Mouse (Mus musculus) T-helper 2 cell (primary cell): ENCODE measurements around the gene Iah1.

Experiments
- in situ Hi-C: fragments of 300-600 bp; cut with MboI, MseI; formaldehyde crosslinking; loops from one replicate; pipeline ENCODE4 v1.15.1; 2025; ENCODE audit warnings: high pct_unique_total_duplicates

The Iah1 gene

GRCm38 (mm10) chr12:21318143-21318895 lies 2.1 kb downstream of the Iah1 start:
- in situ Hi-C loops: loop anchor here (5.0 kb wide), 1 partner anchor 54 kb away; the partner anchor contains the start of gene Adam17

GRCm38 (mm10) chr12:21320317-21320716 lies 4.1 kb downstream of the Iah1 start:
- in situ Hi-C loops: no loop called here

GRCm38 (mm10) chr12:21321170-21321569 lies 5.0 kb downstream of the Iah1 start:
- in situ Hi-C loops: no loop called here

DNA sequence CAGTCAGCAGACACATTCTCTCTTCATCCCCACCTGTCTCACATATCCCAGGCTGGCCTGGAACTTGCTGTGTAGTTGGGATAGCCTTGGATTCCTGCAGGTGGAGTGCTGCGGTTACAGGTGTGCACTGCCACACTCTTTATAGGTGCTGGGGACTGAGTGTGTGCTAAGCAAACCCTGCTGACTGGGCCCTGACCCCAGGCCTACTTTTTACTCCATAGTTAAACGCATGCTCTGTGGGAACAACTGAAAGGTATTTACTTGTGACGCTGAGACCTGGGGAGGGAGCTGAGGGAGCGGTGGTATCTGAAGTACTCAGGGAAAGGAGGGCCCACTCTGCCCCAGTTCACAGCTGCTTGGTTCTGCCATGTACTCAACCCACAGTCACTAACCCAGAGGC lies 6.1 kb downstream of the Iah1 start:
- in situ Hi-C loops: no loop called here

DNA sequence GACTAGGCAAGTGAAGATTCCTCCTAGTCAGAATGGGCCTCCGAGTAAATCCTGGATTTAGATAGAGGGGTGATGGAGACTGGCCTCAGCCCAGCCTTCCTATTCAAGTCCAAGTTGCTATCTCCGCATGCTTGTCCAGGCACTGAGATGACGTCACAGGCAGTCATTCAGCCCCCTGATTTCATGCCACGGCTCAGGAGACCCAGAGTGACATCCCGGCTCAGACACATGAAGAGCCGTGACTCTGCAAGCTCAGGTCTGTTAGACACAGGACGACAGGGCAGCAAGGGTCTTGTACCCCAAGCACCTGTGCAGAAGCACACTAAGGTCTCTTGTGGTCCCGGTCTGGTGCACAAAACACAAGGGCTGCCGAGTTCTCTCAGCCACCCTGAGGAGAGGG lies 6.7 kb downstream of the Iah1 start:
- in situ Hi-C loops: no loop called here

- in situ Hi-C loops: no loop called here
Measured at GRCm38 (mm10) chr12:21324101-21324500, 7.9 kb downstream of the Iah1 start.

DNA sequence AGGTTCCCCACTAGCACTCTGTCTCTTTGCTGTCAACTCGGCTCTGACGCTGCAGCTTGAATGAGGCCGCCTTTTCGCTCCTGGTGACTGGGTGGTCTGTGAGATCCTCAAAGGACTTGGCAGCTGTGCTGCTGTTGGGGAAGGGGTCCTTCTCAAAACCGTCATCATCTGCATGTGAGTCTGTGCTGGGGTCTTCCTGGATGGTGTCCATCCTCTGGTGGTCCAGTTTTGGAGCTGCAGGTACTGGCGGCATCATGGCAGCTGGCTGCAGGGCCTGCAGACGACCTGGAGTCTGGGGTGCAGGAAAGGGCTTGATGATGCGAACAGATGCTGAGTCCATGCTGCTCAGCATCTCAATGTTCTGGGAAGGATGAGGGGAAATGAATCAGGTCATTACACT lies 9.1 kb downstream of the Iah1 start:
- in situ Hi-C loops: loop anchor here (25.0 kb wide), 1 partner anchor 287 kb away; no protein-coding TSS in a partner anchor

- in situ Hi-C loops: loop anchor here (25.0 kb wide), 1 partner anchor 286 kb away; no protein-coding TSS in a partner anchor
Measured at GRCm38 (mm10) chr12:21326325-21326724, 10.1 kb downstream of the Iah1 start.

DNA sequence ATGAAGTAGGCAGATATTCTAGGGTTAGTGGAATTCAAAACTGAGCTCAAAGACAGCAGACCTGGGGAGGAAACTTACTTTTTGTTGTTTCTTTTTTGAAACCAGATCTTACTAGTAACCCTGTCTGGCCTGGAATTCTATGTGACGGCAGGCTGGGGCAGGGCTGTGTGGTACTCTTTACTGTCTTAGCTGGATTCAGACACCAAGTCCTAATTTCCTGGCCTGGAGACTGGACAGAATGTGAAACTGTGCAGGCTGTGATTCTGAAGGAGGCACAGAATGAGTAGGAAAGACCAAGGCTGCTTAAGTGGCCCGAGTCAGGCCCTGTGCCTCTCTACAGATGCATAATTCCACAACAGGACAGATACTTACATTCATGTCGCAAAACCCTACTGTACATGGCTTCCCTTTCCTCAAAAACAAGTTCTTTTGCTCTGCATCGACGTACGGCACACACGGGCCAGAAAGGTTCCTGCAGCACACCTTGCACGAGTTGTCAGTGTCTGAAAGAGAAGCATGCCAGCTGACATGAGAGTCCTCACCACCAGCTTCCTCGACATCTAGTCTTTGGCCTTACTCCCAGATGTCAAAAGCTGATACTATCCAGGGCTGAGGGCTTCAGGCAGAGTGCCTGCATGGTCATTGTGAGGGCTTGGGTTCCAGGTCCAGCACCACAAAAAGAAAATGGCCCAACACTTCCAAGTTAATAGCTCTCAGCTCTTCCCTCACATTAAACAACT lies 13.6 kb downstream of the Iah1 start:
- in situ Hi-C loops: loop anchor here (25.0 kb wide), 1 partner anchor 282 kb away; no protein-coding TSS in a partner anchor

GRCm38 (mm10) chr12:21330961-21331576 lies 14.9 kb downstream of the Iah1 start:
- in situ Hi-C loops: loop anchor here (25.0 kb wide), 1 partner anchor 281 kb away; no protein-coding TSS in a partner anchor

- in situ Hi-C loops: loop anchor here (25.0 kb wide), 1 partner anchor 281 kb away; no protein-coding TSS in a partner anchor
Measured at GRCm38 (mm10) chr12:21331711-21332110, 15.5 kb downstream of the Iah1 start.

- in situ Hi-C loops: loop anchor here (25.0 kb wide), 1 partner anchor 279 kb away; no protein-coding TSS in a partner anchor
Measured at GRCm38 (mm10) chr12:21333021-21333420, 16.8 kb downstream of the Iah1 start.

- in situ Hi-C loops: loop anchor here (25.0 kb wide), 1 partner anchor 279 kb away; no protein-coding TSS in a partner anchor
Measured at GRCm38 (mm10) chr12:21333766-21334165, 17.6 kb downstream of the Iah1 start.

DNA sequence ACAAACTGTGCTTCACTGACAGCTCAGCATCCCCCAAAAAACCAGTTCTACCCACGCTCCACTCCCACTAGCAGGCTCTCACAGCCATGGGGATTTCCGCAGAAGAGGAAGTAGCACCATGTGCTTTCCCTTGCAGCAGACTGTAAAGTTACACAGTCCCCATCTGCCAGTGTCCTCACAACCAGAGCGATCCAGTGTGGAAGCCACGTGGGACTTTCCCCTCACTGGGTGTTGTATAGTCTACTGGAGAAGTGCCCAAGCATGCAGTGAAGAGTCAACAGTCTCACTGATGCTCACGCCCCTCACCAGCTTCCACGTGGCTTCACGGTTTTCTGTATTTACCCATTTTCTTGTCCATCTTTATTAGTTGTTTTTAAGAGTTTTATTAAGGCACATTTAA lies 19.7 kb downstream of the Iah1 start:
- in situ Hi-C loops: loop anchor here (25.0 kb wide), 1 partner anchor 276 kb away; no protein-coding TSS in a partner anchor

- in situ Hi-C loops: loop anchor here (25.0 kb wide), 1 partner anchor 275 kb away; no protein-coding TSS in a partner anchor
Measured at GRCm38 (mm10) chr12:21337171-21337570, 21.0 kb downstream of the Iah1 start.

GRCm38 (mm10) chr12:21340674-21341073 lies 24.5 kb downstream of the Iah1 start:
- in situ Hi-C loops: loop anchor here (25.0 kb wide), 1 partner anchor 272 kb away; no protein-coding TSS in a partner anchor

DNA sequence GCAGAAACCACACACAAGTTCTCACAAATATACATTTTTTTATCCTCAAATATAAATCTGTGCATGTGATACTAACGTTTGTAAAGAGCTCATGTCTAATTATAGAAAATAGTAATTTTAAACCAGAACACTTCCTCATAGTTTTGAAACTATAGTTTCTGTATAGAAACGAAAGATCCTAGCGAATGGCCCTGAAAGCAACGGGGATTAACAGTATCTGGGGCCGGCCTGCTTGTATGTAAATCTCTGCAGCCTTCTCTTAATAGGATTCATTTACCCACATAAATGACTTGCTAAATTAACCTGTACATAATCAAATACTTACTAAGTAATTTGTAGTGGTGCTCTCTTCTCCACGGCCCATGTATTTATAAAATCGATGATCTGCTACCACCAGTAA lies 30.8 kb downstream of the Iah1 start:
- in situ Hi-C loops: loop anchor here (25.0 kb wide), 1 partner anchor 265 kb away; no protein-coding TSS in a partner anchor

GRCm38 (mm10) chr12:21350113-21350876 lies 34.1 kb downstream of the Iah1 start:
- in situ Hi-C loops: no loop called here

DNA sequence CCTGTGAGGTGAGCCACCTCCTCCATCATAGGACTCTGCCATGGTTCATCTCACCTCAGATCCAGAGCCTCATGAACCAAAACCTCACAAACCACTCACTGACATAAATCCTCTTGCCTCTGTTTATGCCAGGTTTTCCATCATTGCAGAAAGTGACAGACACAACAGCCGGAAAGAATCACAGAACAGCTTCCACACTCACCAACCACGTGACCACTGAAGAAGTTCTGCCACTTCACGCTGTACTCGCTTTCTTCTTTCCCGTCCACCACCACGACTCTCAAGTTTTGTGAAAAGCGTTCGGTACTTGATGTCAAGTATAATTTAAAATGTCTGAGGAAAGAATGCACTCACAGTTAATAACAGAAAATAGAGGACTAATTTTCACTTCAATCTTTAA lies 37.5 kb downstream of the Iah1 start:
- in situ Hi-C loops: no loop called here

DNA sequence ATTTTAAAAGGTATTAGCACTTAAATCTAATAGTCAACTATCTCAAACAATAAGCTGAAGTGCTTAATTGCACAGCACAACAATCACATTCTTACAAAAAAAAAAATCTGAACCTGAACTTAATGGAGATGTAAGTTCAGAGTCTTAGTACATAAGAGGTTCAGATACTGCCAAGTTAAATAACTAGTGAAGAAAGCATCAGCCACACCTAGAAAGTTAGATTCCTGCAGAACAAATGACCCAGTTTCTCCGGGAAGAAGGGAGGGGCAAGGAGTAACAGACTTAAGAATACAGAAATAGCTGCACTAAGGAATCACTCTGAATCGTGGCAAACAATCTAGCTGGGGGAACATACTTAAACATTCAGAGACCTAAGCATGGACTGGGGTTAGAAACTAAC lies 46.5 kb downstream of the Iah1 start:
- in situ Hi-C loops: no loop called here

DNA sequence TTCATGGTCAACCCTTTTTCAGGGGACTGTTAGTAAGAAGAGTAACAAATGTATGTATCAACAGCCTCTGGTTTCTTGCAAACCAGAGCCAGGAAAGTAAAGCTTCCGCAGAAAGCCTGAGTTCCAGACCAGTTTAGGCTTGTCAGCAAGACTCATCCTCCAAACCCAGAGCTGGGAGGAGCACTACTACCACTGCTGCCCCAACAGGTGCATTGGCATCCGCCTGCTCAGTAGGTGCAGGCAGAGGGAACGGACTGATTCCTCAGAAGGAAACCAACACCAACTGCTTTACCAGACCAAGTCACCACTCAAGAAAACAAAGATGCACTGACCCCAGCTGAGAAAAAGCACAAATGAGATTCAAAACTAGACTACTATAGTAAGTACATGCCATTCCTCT lies 47.0 kb downstream of the Iah1 start:
- in situ Hi-C loops: no loop called here
